Mouse (Mus musculus) stomach, postnatal 0 days (tissue): ENCODE results near the gene Slc2a3. TPM values are rescaled to one million over a fixed set of nuclear protein-coding genes. Genes with fewer than 3 reads are reported as not detected.

Source experiments
- ATAC-seq: fragments of 200-750 bp; cut with Nextera tagmentation; 2 replicates; pipeline ENCODE4 v1.8.0; 2017; ENCODE audit not compliant: low FRiP score, low TSS enrichment
- DNase-seq: peaks from one replicate; pipeline ENCODE4 v3.0.0-alpha.2; 2016; ENCODE audit warnings: low spot score
- H3K27ac ChIP-seq: fragments of 300-500 bp; sonication (generic); replicated peaks from 2 replicates; pipeline ENCODE4 v1.5.1; 2014; ENCODE audit warnings: mild to moderate bottlenecking, control low read depth
- H3K27me3 ChIP-seq: fragments of 300-500 bp; sonication (generic); 2 replicates; pipeline ENCODE4 v1.6.1; 2014; ENCODE audit warnings: low read length; ENCODE audit not compliant: control insufficient read depth, insufficient read depth
- H3K36me3 ChIP-seq: fragments of 300-500 bp; sonication (generic); 2 replicates; pipeline ENCODE4 v1.6.1; 2014; ENCODE audit warnings: low read length, mixed read lengths; ENCODE audit not compliant: control insufficient read depth, insufficient read depth
- H3K4me1 ChIP-seq: fragments of 300-500 bp; sonication (generic); replicated peaks from 2 replicates; pipeline ENCODE4 v1.6.1; 2014; ENCODE audit warnings: antibody characterized with exemption; ENCODE audit not compliant: control insufficient read depth, insufficient read depth
- H3K4me2 ChIP-seq: fragments of 300-500 bp; sonication (generic); replicated peaks from 2 replicates; pipeline ENCODE4 v1.6.1; 2014; ENCODE audit warnings: low read depth, mild to moderate bottlenecking, control low read depth, moderate library complexity
- H3K4me3 ChIP-seq: fragments of 300-500 bp; sonication (generic); 2 replicates; pipeline ENCODE4 v1.5.1; 2014; ENCODE audit warnings: low read depth, low read length, control low read depth
- H3K9ac ChIP-seq: fragments of 300-500 bp; sonication (generic); 2 replicates; pipeline ENCODE4 v1.6.1; 2014; ENCODE audit warnings: mild to moderate bottlenecking, low read length, control low read depth, mixed read lengths
- H3K9me3 ChIP-seq: fragments of 300-500 bp; sonication (generic); 2 replicates; pipeline ENCODE4 v1.6.1; 2016; ENCODE audit warnings: low read length; ENCODE audit not compliant: control insufficient read depth
- CTCF ChIP-seq: IDR thresholded peaks from 2 replicates; pipeline ENCODE4 v1.5.1; 2016; ENCODE audit warnings: antibody characterized with exemption, low read depth, mild to moderate bottlenecking, moderate library complexity
- EP300 ChIP-seq: optimal IDR thresholded peaks from 2 replicates; pipeline ENCODE3; 2016; ENCODE audit warnings: antibody characterized with exemption
- WGBS: fragments of 180-500 bp; shearing (Covaris S2); extraction: QIAGEN DNeasy Blood & Tissue Kit; methylation state at CpG from one replicate; pipeline ENCODE4 v1.1.7; 2014; 5-methylcytosine and 5-hydroxymethylcytosine counted together
- polyA plus RNA-seq: library from polyadenylated mRNA; unstranded; fragments of >200 nt; fragmentation: Nextera tagmentation; extraction: Ambion mirVana; gene quantifications from 2 replicates; pipeline ENCODE4 v1.2.1, GENCODE M21; 2015

Slc2a3 gene
- polyA plus RNA-seq, 1 experiment from 2014 or later, result 3.3 TPM

DNA sequence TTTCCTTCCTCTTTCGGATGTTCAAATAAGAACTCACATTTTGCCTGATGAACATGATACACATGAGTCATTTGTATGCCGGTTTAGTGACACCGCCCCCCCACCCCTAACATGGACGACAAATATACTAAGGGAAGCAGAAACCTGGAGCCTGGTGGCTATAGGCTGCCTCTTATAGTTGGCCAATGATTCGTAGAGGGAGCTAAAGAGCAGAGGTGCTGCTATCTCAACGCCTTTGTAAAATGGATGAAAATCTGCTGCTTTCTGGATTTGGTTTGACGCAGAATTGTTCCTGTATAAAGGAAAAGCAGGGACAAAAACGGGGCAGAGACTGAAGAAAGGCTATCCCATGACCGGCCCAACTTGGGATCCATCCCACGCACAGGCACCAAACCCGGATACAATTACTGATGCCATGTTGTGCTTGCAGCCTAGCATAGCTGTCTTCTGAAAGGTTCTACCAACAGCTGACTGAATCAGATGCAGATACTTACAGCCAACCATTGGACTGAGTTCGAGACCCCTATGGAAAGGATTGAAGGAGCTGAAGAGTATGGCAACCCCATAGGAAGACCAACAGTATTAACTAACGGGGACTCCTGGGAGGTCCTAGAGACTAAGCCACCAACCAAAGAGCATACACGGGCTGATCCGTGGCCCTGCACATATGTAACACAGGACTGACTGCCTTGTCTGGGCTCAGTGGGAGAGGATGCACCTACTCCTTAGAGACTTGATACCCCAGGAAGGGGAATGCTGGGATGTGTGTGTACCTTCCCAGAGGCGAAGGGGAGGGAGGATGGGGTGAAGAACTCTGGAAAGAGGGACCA lies 10.5 kb upstream of the Slc2a3 start:
- peak overlapping the region; percentile 56 for H3K4me2 ChIP-seq
- no peaks in the 10 kb centered on the region; the same call in 1 of the 2 replicates for H3K4me1 ChIP-seq
- TF ChIP-seq EP300 (no peak), CTCF (peak; percentile 60)
- peak overlapping the region; percentile 100 for H3K27ac ChIP-seq
- no peaks in the 10 kb centered on the region for H3K9me3 ChIP-seq
- DNase-seq (peak; percentile 67), ATAC-seq (peak; percentile 58)
- peak overlapping the region; percentile 63 for H3K4me3 ChIP-seq
- H3K9ac ChIP-seq, result peak overlapping the region; percentile 41; the same call in 1 of the 2 replicates
- H3K27me3 ChIP-seq, result no peaks in the 10 kb centered on the region
- WGBS, result 23% methylated on average over 16 of the region's 16 CpGs
- H3K36me3 ChIP-seq, result no peaks in the 10 kb centered on the region

GRCm38 (mm10) chr6:122811280-122811652 lies 9.8 kb upstream of the Slc2a3 start:
- Histone ChIP-seq H3K27ac (peak overlapping the region; percentile 100), H3K36me3 (no peaks in the 10 kb centered on the region), H3K9me3 (no peaks in the 10 kb centered on the region), H3K4me1 (no peaks in the 10 kb centered on the region; the same call in 1 of the 2 replicates), H3K27me3 (no peaks in the 10 kb centered on the region), H3K4me2 (peak overlapping the region; percentile 56), H3K9ac (peak overlapping the region; percentile 79), H3K4me3 (peak overlapping the region; percentile 63)
- ATAC-seq (peak; percentile 95), DNase-seq (peak; percentile 96)
- TF ChIP-seq EP300 (no peak), CTCF (peak; percentile 41)
- WGBS, result 0% methylated on average over 32 of the region's 38 CpGs

DNA sequence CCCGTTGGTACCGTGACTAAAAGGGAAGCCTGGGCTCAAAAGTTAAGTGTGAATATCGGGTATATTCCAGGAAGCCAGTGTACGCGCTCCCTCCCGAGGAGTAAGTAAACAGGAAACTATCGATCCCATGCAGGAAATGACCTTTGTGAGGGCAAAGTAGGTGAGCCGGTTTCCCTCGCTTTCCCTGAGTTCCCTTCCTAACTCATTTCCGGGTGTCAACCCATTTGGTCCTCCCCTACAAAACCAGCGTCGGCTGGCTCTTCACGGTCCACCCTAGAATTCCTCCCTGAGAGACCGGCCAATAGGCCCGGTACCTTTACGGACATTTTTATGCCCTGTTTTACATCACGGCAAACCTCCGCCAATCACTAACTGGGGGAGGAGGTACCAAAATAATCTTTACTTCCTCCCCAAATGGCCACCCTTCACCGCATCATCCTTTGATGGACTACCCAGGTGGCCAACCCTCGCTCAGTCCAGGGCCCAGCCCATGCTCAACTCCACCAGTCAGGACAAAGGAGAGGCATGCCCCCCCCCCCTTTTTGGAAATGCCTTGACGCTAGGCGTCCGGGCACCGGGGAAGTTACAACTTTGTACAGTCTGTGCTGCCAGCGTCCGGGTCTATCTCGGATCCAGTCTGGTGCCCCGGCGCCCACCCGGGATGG lies 9.3 kb upstream of the Slc2a3 start:
- ATAC-seq, result peak; percentile 99
- WGBS, result under 1% methylated on average over 29 of the region's 30 CpGs

DNA sequence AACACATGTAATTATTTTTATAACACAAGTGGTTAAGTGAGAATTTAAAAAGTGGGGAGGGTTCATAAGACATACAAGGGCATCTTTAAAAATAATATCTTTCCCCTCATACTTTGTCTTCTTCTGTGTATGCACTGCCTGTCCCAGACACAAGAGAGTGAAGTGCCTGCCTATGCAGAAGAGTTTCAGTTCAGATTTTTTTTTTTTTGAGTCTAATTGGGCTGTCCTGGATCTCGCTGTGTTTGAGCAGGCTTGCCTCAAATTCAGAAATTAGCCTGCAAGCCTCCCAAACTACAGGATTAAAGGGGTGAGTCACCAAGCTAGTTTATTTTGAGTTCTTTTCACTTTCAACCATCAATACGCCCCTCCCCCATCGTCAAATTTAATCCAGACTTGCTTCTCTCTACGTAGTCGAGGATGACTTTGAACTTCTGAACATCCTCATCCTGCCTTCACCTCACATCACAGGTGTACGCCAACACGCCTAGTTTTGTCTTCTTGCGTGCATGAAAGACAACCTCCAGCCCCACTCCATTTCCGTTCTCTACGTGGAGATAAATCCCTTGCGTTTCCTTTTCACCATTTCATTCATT lies 8.7 kb upstream of the Slc2a3 start:
- Histone ChIP-seq H3K4me1 (no peaks in the 10 kb centered on the region; the same call in 1 of the 2 replicates), H3K9me3 (no peaks in the 10 kb centered on the region), H3K4me3 (peak overlapping the region; percentile 46), H3K9ac (peak overlapping the region; percentile 59), H3K36me3 (no peaks in the 10 kb centered on the region), H3K27ac (peak overlapping the region; percentile 92), H3K27me3 (no peaks in the 10 kb centered on the region), H3K4me2 (peak overlapping the region; percentile 55)
- peak; percentile 9; the same call in 1 of the 2 replicates for TF ChIP-seq CTCF
- TF ChIP-seq EP300, result no peak
- DNase-seq, result no peak
- whole genome bisulfite sequencing, result 2% methylated on average over 11 of the region's 11 CpGs
- ATAC-seq, result no peak

More for the DNA sequence above, 9.3 kb upstream of the Slc2a3 start:
- H3K9me3 ChIP-seq, result no peaks in the 10 kb centered on the region
- H3K4me2 ChIP-seq, result peak overlapping the region; percentile 56
- H3K36me3 ChIP-seq, result no peaks in the 10 kb centered on the region
- peak; percentile 98 for DNase-seq
- H3K9ac ChIP-seq, result peak overlapping the region; percentile 79
- peak overlapping the region; percentile 63 for H3K4me3 ChIP-seq
- peak; percentile 42 for TF ChIP-seq EP300
- TF ChIP-seq CTCF, result no peak; the same call in 1 of the 2 replicates
- H3K4me1 ChIP-seq, result no peaks in the 10 kb centered on the region; the same call in 1 of the 2 replicates
- H3K27ac ChIP-seq, result peak overlapping the region; percentile 100
- no peaks in the 10 kb centered on the region for H3K27me3 ChIP-seq

DNA sequence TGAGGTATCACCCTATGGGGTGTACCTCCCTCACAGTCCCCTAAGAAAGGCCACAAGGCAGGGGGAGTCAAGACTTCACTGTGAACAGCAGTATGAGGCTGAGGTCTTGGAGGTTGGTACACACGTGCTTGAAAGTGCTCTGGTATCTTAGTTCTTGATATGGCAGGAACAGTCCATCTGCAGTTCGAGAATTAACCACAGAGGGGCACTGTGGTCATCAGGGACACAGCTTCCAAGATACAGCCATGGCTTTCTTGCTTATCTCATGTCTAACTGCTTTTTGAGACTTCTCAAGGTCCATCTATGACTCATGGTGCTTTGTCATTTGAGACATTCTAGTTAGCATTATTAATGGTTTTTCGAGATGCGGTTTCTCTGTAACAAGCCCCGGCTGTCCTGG lies 3.0 kb upstream of the Slc2a3 start:
- no peak overlapping the region for H3K4me2 ChIP-seq
- DNase-seq, result peak; percentile 87
- H3K9ac ChIP-seq, result no peak overlapping the region
- no peak overlapping the region for H3K4me3 ChIP-seq
- no peaks in the 10 kb centered on the region for H3K36me3 ChIP-seq
- WGBS, result 15% methylated on average over 5 of the region's 5 CpGs
- no peaks in the 10 kb centered on the region for H3K27me3 ChIP-seq
- peak; percentile 78 for ATAC-seq
- no peak overlapping the region for H3K27ac ChIP-seq
- peaks cover 10% of the 10 kb centered on the region; the same call in 1 of the 2 replicates for H3K4me1 ChIP-seq
- H3K9me3 ChIP-seq, result no peaks in the 10 kb centered on the region
- peak; percentile 92 for TF ChIP-seq CTCF
- no peak for TF ChIP-seq EP300
